ENCODE assay signal across 29 mouse cellular contexts in the genomic region with DNA sequence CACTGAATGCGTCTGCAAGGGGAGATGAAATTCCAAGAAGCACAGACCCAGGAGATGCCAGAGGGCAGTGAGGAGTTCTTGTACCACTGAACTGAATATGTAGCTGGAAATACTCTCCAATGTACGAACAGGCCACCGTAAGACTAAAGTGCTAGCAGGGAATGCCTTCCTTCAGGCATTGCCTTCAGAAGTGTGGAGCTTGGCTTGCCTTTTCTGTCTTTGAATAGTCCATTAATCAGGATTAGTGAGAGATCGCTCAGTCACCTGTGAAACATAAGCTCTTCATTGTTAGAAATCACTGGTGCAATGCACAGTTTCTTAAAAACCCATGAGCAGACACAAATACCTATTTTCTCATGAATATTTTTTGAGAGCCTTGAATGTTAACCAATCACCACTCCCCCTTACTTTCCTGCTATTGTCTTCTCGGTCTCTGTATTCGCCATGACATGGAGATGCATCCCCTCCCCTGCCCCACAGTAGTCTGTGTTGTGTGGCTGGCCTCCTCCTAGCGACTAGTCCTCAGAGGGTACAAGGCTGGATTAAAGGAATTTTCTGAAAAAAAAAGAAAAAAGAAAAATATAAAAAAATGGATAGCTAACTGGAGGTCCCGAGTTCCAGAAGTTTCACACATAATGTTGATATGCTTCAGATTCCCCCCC.
DNase-seq lines count a peak whose midpoint lies in the region; ATAC-seq lines count a peak whose summit lies in the region.
"Had no signal": no experiment of that assay in that cellular context is flagged by ENCODE, and none has a peak within 500 bp of the region (broad histone marks: within the 10 kb centered on the region; RNA-seq: fewer than 3 reads in every experiment).

No protein-coding gene starts in this region.

- H3K36me3 ChIP-seq in forebrain, embryonic 12.5 days (replicated peaks), result no peaks in the 10 kb centered on the region
- no peaks in the 10 kb centered on the region for H3K36me3 ChIP-seq in forebrain, embryonic 15.5 days
- no peaks in the 10 kb centered on the region for H3K36me3 ChIP-seq in midbrain, embryonic 12.5 days
- no peaks in the 10 kb centered on the region for H3K36me3 ChIP-seq in midbrain, embryonic 16.5 days (ENCODE audit: control insufficient read depth, insufficient read depth, low read length)
- H3K36me3 ChIP-seq: hindbrain, embryonic 15.5 days; kidney, embryonic 15.5 days; limb, embryonic 12.5 days; liver, embryonic 15.5 days had no signal

- H3K4me1 ChIP-seq in forebrain, embryonic 12.5 days, result peaks cover 6% of the 10 kb centered on the region
- H3K4me1 ChIP-seq in forebrain, embryonic 15.5 days, result no peaks in the 10 kb centered on the region
- H3K4me1 ChIP-seq in midbrain, embryonic 12.5 days, result peaks cover 3% of the 10 kb centered on the region; the same call in 1 of the 2 replicates
- no peaks in the 10 kb centered on the region for H3K4me1 ChIP-seq in midbrain, embryonic 16.5 days (ENCODE audit: control insufficient read depth, insufficient read depth, low read length)
- H3K4me1 ChIP-seq: hindbrain, embryonic 15.5 days; kidney, embryonic 15.5 days; limb, embryonic 12.5 days; liver, embryonic 15.5 days; megakaryocyte, embryonic 14.5 days had no signal

- peak; percentile 51; the same call in 1 of the 2 replicates for ATAC-seq in forebrain, embryonic 12.5 days (ENCODE audit: low FRiP score)
- no peak for ATAC-seq in forebrain, embryonic 15.5 days (replicated peaks)
- ATAC-seq in midbrain, embryonic 12.5 days (ENCODE audit: low FRiP score, low read depth), result peak; percentile 66; the same call in 1 of the 2 replicates
- no peak for ATAC-seq in midbrain, embryonic 16.5 days
- ATAC-seq: CD4-positive, CD25-positive, alpha-beta regulatory T cell, adult 4 months; inflammation-experienced regulatory T-cells, adult 6 months had no signal

- no peak overlapping the region for H3K9ac ChIP-seq in forebrain, embryonic 12.5 days
- no peak overlapping the region for H3K9ac ChIP-seq in forebrain, embryonic 15.5 days (replicated peaks)
- H3K9ac ChIP-seq in midbrain, embryonic 12.5 days (replicated peaks), result no peak overlapping the region
- no peak overlapping the region for H3K9ac ChIP-seq in midbrain, embryonic 16.5 days (ENCODE audit: low read depth, low read length)
- H3K9ac ChIP-seq: hindbrain, embryonic 15.5 days; kidney, embryonic 15.5 days; limb, embryonic 12.5 days; liver, embryonic 15.5 days had no signal

- H3K4me3 ChIP-seq in forebrain, embryonic 12.5 days (replicated peaks), result no peak overlapping the region
- no peak overlapping the region for H3K4me3 ChIP-seq in forebrain, embryonic 15.5 days
- H3K4me3 ChIP-seq in midbrain, embryonic 12.5 days, result no peak overlapping the region
- H3K4me3 ChIP-seq in midbrain, embryonic 16.5 days (ENCODE audit: low read depth, low read length), result no peak overlapping the region
- H3K4me3 ChIP-seq: gastrocnemius, adult 2 months; hindbrain, embryonic 15.5 days; kidney, embryonic 15.5 days; left cerebral cortex, adult 2 months; limb, embryonic 12.5 days; liver, embryonic 15.5 days; megakaryocyte, embryonic 14.5 days had no signal

- WGBS in forebrain, embryonic 12.5 days, result 20% methylated on average over 8 of the region's 8 CpGs
- 9% methylated on average over 8 of the region's 8 CpGs for WGBS in forebrain, embryonic 15.5 days
- WGBS in midbrain, embryonic 12.5 days, result 14% methylated on average over 8 of the region's 8 CpGs
- WGBS in midbrain, embryonic 16.5 days, result 15% methylated on average over 8 of the region's 8 CpGs

- H3K4me2 ChIP-seq in forebrain, embryonic 12.5 days, result no peak overlapping the region
- H3K4me2 ChIP-seq in forebrain, embryonic 15.5 days (replicated peaks), result no peak overlapping the region
- H3K4me2 ChIP-seq in midbrain, embryonic 12.5 days (replicated peaks), result no peak overlapping the region
- H3K4me2 ChIP-seq in midbrain, embryonic 16.5 days (ENCODE audit: low read length), result no peak overlapping the region
- H3K4me2 ChIP-seq: heart, embryonic 11.5 days; hindbrain, embryonic 15.5 days; kidney, embryonic 15.5 days; limb, embryonic 12.5 days; liver, embryonic 15.5 days had no signal

- H3K9me3 ChIP-seq in forebrain, embryonic 12.5 days, result 0 out of 2 replicates have a peak, but pooled peaks cover 7% of the 10 kb centered on the region
- H3K9me3 ChIP-seq in forebrain, embryonic 15.5 days, result no peaks in the 10 kb centered on the region
- 0 out of 2 replicates have a peak, but pooled peaks cover 3% of the 10 kb centered on the region for H3K9me3 ChIP-seq in midbrain, embryonic 12.5 days
- no peaks in the 10 kb centered on the region for H3K9me3 ChIP-seq in midbrain, embryonic 16.5 days (replicated peaks; ENCODE audit: control insufficient read depth, low read length, poor library complexity, severe bottlenecking)
- H3K9me3 ChIP-seq: hindbrain, embryonic 15.5 days; kidney, embryonic 15.5 days; limb, embryonic 12.5 days; liver, embryonic 15.5 days; megakaryocyte, embryonic 14.5 days had no signal

- peak; percentile 2 for DNase-seq in embryo, embryonic 9.5 days (ENCODE audit: extremely low spot score)
- DNase-seq in lung, adult 18-20 months, result no peak
- DNase-seq in adrenal gland, adult 8-10 months, result no peak
- DNase-seq: adrenal gland, postnatal 36 days; cerebellum, adult 2 months; cerebellum, postnatal 14 days; gastrocnemius, adult 2 months; gastrocnemius, postnatal 36 days; heart, adult 18-20 months; heart, postnatal 4 days; kidney, adult 11 months; kidney, postnatal 25 days; lung, postnatal 36 days; right cerebral cortex, postnatal 25 days; spleen, adult 18-20 months; thymus, postnatal 14 days had no signal

- no peaks in the 10 kb centered on the region for H3K27me3 ChIP-seq in forebrain, embryonic 12.5 days
- no peaks in the 10 kb centered on the region for H3K27me3 ChIP-seq in forebrain, embryonic 15.5 days
- H3K27me3 ChIP-seq in midbrain, embryonic 12.5 days, result no peaks in the 10 kb centered on the region
- no peaks in the 10 kb centered on the region for H3K27me3 ChIP-seq in midbrain, embryonic 16.5 days (ENCODE audit: control insufficient read depth, insufficient read depth, low read depth, low read length)
- H3K27me3 ChIP-seq: hindbrain, embryonic 15.5 days; kidney, embryonic 15.5 days; limb, embryonic 12.5 days; liver, embryonic 15.5 days; megakaryocyte, embryonic 14.5 days had no signal

- H3K27ac ChIP-seq in forebrain, embryonic 12.5 days, result no peak overlapping the region
- no peak overlapping the region for H3K27ac ChIP-seq in forebrain, embryonic 15.5 days (replicated peaks)
- no peak overlapping the region for H3K27ac ChIP-seq in midbrain, embryonic 12.5 days (replicated peaks)
- no peak overlapping the region for H3K27ac ChIP-seq in midbrain, embryonic 16.5 days (ENCODE audit: low read length)
- H3K27ac ChIP-seq: gastrocnemius, adult 2 months; hindbrain, embryonic 15.5 days; kidney, embryonic 15.5 days; left cerebral cortex, adult 2 months; limb, embryonic 12.5 days; liver, embryonic 15.5 days had no signal

Comparison
In these comparisons a context has a peak if more than half of its experiments do, and no peak if none do; other contexts are left out.
1. ATAC-seq: peak in forebrain, embryonic 12.5 days (single experiment) and midbrain, embryonic 12.5 days (single experiment); none in forebrain, embryonic 15.5 days (single experiment) and midbrain, embryonic 16.5 days (single experiment).